Mouse (Mus musculus): ENCODE results near the gene Eif2ak1.

Eif2ak1 gene

DNA sequence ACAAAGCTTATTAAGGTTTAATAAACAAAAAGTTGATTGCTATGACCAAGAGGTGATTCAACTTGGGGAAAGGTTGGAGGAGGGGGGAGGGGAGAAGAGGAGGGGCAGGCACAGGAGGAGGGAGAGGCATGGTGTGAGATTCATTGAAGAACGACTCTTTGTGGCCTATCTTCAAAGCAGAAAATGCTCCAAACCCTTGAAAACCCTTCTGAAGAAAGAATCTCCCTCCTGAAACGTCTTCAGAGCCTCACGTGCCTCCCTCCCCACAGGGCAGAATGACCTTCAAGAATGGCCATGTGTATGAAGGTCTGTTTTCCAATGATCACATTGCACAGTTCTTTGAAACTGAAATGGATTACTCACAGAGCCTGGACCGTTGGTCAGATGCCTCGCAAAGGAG is 132.4 kb downstream of the Eif2ak1 start:
- DNase-seq (ENCODE audit: low read depth): no peak
